Mouse (Mus musculus) ES-Bruce4 (cell line): ENCODE measurements around the gene Rfx1.

Experiments used
- CTCF ChIP-seq: IDR thresholded peaks from one replicate; pipeline ENCODE4 v1.8.1; 2011; ENCODE audit warnings: low read depth, low read length
- EP300 ChIP-seq: IDR thresholded peaks from 2 replicates; pipeline ENCODE4 v1.6.1; 2011; ENCODE audit warnings: low read depth, low read length; ENCODE audit not compliant: insufficient read depth
- POLR2A ChIP-seq: IDR thresholded peaks from one replicate; pipeline ENCODE4 v1.8.1; 2011; ENCODE audit warnings: low read length; ENCODE audit not compliant: insufficient read depth

DNA sequence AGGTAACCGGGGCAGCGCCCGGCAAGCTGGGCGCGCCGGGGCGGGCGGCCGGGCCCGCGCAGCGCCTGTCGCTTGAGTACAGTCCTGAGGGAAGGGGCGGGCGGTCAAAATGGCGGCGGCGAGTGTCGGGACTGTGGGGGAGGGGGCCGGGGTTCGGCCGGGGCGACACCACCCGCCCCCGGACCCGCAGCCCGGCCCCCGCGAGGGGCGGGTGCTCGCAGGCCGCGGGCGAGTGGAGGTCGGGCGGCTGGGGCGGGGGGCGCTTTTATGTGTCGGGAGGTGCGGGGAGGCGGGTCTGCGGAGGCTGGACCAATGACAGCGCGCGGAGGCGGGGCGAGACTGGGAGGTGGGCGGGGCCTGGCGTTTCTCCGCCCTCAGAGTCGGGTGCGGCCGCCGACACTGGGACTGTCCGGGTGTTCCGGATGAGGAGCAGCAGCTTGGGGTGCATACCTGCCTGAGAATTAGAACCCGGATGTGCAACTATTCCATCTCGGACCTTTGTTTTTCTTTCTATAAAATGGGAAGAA is 476 bp downstream of the Rfx1 start:
- TF ChIP-seq CTCF, result no peak
- TF ChIP-seq POLR2A, result peak; percentile 57
- no peak for TF ChIP-seq EP300
